Mouse (Mus musculus) right cerebral cortex, adult 18-20 months (tissue): ENCODE data around the gene Hadh.

Experiments used
- DNase-seq: peaks from one replicate; pipeline ENCODE4 v3.0.0; 2022; ENCODE audit warnings: mixed read lengths

Hadh gene

GRCm38 (mm10) chr3:131270381-131270780 lies 1.5 kb downstream of the Hadh start:
- no peak for DNase-seq

GRCm38 (mm10) chr3:131266366-131267050 lies 5.4 kb downstream of the Hadh start:
- DNase-seq = no peak

- no peak for DNase-seq
Measured at GRCm38 (mm10) chr3:131265516-131265915, 6.4 kb downstream of the Hadh start.

GRCm38 (mm10) chr3:131263766-131264486 lies 8.0 kb downstream of the Hadh start:
- no peak for DNase-seq

GRCm38 (mm10) chr3:131260418-131260817 lies 11.5 kb downstream of the Hadh start:
- no peak for DNase-seq

GRCm38 (mm10) chr3:131259392-131259965 lies 12.4 kb downstream of the Hadh start:
- no peak for DNase-seq

GRCm38 (mm10) chr3:131258921-131259320 lies 13.0 kb downstream of the Hadh start:
- no peak for DNase-seq

- no peak for DNase-seq
Measured at GRCm38 (mm10) chr3:131255399-131255981, 16.4 kb downstream of the Hadh start.

GRCm38 (mm10) chr3:131254991-131255390 lies 16.9 kb downstream of the Hadh start:
- DNase-seq = no peak

- no peak for DNase-seq
Measured at GRCm38 (mm10) chr3:131251601-131252000, 20.3 kb downstream of the Hadh start.

- DNase-seq = no peak
Measured at GRCm38 (mm10) chr3:131250978-131251377, 20.9 kb downstream of the Hadh start.

- no peak for DNase-seq
Measured at GRCm38 (mm10) chr3:131250283-131250682, 21.6 kb downstream of the Hadh start.

- DNase-seq = no peak
Measured at GRCm38 (mm10) chr3:131248444-131248843, 23.5 kb downstream of the Hadh start.

- no peak for DNase-seq
Measured at GRCm38 (mm10) chr3:131247851-131248250, 24.1 kb downstream of the Hadh start.

- no peak for DNase-seq
Measured at GRCm38 (mm10) chr3:131247447-131247846, 24.5 kb downstream of the Hadh start.

- no peak for DNase-seq
Measured at GRCm38 (mm10) chr3:131246579-131247046, 25.3 kb downstream of the Hadh start.

- DNase-seq = peak; percentile 51
Measured at GRCm38 (mm10) chr3:131245766-131246578, 25.9 kb downstream of the Hadh start.

- DNase-seq = peak; percentile 55
Measured at GRCm38 (mm10) chr3:131237785-131238633, 33.9 kb downstream of the Hadh start.

GRCm38 (mm10) chr3:131237061-131237460 lies 34.8 kb downstream of the Hadh start:
- no peak for DNase-seq

- no peak for DNase-seq
Measured at GRCm38 (mm10) chr3:131228083-131228482, 43.8 kb downstream of the Hadh start.

- DNase-seq = no peak
Measured at GRCm38 (mm10) chr3:131218636-131219390, 53.1 kb downstream of the Hadh start.
